Mouse (Mus musculus) heart, postnatal 14 days (tissue): Measurements from ENCODE around the gene Hcn1. TPM values are rescaled to one million over a fixed set of nuclear protein-coding genes. Genes with fewer than 3 reads are reported as not detected.
"Not testable (repeated sequence)": the region's sequence is repeated elsewhere in the genome, so short reads cannot be mapped to it uniquely, and the experiment has no call there.

Experiments used
- DNase-seq, 2 experiments: peaks; one replicate each; pipeline ENCODE4 v3.0.0; 2021 to 2022
- intact Hi-C: fragments of 180-260 bp; cut with DNase I; formaldehyde crosslinking; loops from one replicate; pipeline ENCODE4 v1.15.1; 2025
- total RNA-seq, 2 experiments: library from RNA; stranded (reverse); gene quantifications; 2 replicates each; pipeline ENCODE4 v1.2.3; 2021

Gene Hcn1
- total RNA-seq, 2 experiments from 2014 or later: 1.1 to 1.8 TPM

GRCm38 (mm10) chr13:117999767-118000488 is 397.8 kb downstream of the Hcn1 start:
- intact Hi-C loops: no loop called here
- no peak for DNase-seq

- intact Hi-C loops: no loop called here
- DNase-seq: no peak
Measured at GRCm38 (mm10) chr13:118000538-118000937, 398.4 kb downstream of the Hcn1 start.

GRCm38 (mm10) chr13:118021176-118021575 is 419.1 kb downstream of the Hcn1 start:
- DNase-seq: no peak
- intact Hi-C loops: no loop called here

GRCm38 (mm10) chr13:118022891-118023290 is 420.8 kb downstream of the Hcn1 start:
- intact Hi-C loops, DNase-seq: not testable (repeated sequence)

- intact Hi-C loops: no loop called here
- no peak for DNase-seq
Measured at GRCm38 (mm10) chr13:118023381-118023780, 421.3 kb downstream of the Hcn1 start.

GRCm38 (mm10) chr13:118026510-118026909 is 424.4 kb downstream of the Hcn1 start:
- no peak for DNase-seq
- intact Hi-C loops: no loop called here

- intact Hi-C loops: no loop called here
Measured at GRCm38 (mm10) chr13:118027868-118028267, 425.7 kb downstream of the Hcn1 start.

GRCm38 (mm10) chr13:118028662-118029061 is 426.5 kb downstream of the Hcn1 start:
- DNase-seq: no peak
- intact Hi-C loops: no loop called here

More at GRCm38 (mm10) chr13:118027868-118028267, 425.7 kb downstream of the Hcn1 start:
- no peak for DNase-seq

- no peak for DNase-seq
- intact Hi-C loops: no loop called here
Measured at GRCm38 (mm10) chr13:118029579-118029978, 427.5 kb downstream of the Hcn1 start.

GRCm38 (mm10) chr13:118035598-118035997 is 433.5 kb downstream of the Hcn1 start:
- intact Hi-C loops: no loop called here
- DNase-seq: no peak
